Mouse (Mus musculus) testis, adult 2 months (tissue): ENCODE measurements at regions not wholly inside any gene's neighbourhood (a gene's known extent, or its start where the extent isn't known, plus 50 kb on each side); places are given as distances from the start of the nearest gene placed in this dataset.

Source experiments
- CTCF ChIP-seq: fragments of 200-500 bp; IDR thresholded peaks from 2 replicates; pipeline ENCODE4 v1.5.1; 2012; ENCODE audit warnings: low read depth, mild to moderate bottlenecking, inconsistent platforms, low read length, moderate library complexity; ENCODE audit not compliant: control insufficient read depth, insufficient read depth, insufficient replicate concordance
- POLR2A ChIP-seq: fragments of 200-500 bp; IDR thresholded peaks from 2 replicates; pipeline ENCODE4 v1.6.1; 2012; ENCODE audit warnings: low read depth, mild to moderate bottlenecking, inconsistent platforms, low read length, moderate library complexity; ENCODE audit not compliant: control insufficient read depth

DNA sequence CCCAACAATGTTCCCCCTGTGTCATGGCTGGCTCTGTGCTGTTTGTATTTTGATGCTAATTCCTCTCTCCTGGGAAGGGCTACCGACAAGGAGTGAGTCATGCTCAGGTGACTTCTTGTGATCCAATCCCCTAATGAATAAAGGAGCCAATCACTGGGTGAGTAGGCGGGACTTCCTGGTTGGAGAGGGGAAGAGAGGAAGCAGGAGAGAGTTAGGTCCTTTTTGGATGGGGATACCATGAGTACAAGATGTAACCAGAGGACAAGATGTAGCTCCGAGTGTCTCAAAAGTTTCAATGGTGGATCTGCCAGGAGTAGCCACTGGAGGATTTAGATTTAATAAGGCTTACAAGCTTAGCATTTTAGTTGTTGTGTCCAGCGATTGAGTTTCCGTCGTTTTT lies 122.1 kb downstream of the Usp46 start:
- TF ChIP-seq CTCF: no peak
- TF ChIP-seq POLR2A: no peak
